Comparison of ENCODE assay signal across 12 mouse cellular contexts in the genomic region with DNA sequence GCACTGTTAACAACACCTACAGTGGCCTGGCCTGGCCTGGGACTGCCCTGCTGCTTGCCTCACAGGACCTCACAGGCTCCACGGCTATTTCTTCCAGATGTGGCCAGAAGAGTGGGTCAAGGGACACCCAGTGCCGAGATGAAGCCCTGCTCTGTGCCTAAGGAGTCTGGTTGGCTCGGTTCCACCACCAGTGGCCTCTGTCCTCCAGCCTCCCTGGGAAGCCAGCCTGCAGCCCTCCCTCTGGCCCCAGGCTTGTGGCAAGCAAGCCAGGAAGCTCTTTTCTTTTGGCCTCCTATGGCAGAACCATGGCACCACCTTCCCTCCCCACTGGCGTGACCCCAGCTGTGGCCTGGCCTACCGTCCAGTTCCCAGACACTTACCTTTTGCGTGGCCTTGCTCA. TPM values are rescaled to one million over a fixed set of nuclear protein-coding genes. Genes with fewer than 3 reads are reported as not detected.
DNase-seq lines count a peak whose midpoint lies in the region; ATAC-seq lines count a peak whose summit lies in the region.
"Had no signal": no experiment of that assay in that cellular context is flagged by ENCODE, and none has a peak within 500 bp of the region (broad histone marks: within the 10 kb centered on the region; RNA-seq: fewer than 3 reads in every experiment).

No protein-coding gene starts in this region.

- DNase-seq in layer of hippocampus, postnatal 10 days (ENCODE audit: low spot score in 2 of 2): peak; percentile 25 to 35
- DNase-seq in layer of hippocampus, adult 8-10 months (ENCODE audit: low spot score in 2 of 2): no peak
- peak; percentile 8 for DNase-seq in NIH3T3 (ENCODE audit: low read depth)
- peak; percentile 52 for DNase-seq in adrenal gland, postnatal 25 days
- DNase-seq in kidney, postnatal 14 days: peak; percentile 79
- no peak for DNase-seq in urinary bladder, postnatal 4 days (ENCODE audit: low spot score in 2 of 2)
- DNase-seq: cerebellum, adult 8-10 months; layer of hippocampus, postnatal 36 days; thymus, adult 18-20 months had no signal

- no peak for ATAC-seq in frontal cortex, adult (ENCODE audit: low TSS enrichment)
- ATAC-seq: activated CD4-positive, CD25-positive, alpha-beta regulatory T cell, adult 4 months; midbrain, embryonic 16.5 days had no signal

RNA-seq across cellular contexts. Expression of a gene that starts 48.9 kb away (rescaled TPM):
- 100 to 1,000 TPM; 286 to 320 TPM for total RNA-seq in layer of hippocampus, postnatal 10 days (2021)
- total RNA-seq in layer of hippocampus, adult 8-10 months (2022): 100 to 1,000 TPM; 187 to 227 (median 208) TPM
- 1,301 and 1,518 TPM in 2 replicates for total RNA-seq in adrenal gland, postnatal 25 days (2021)

RNA-seq across cellular contexts. Expression of a gene that starts 59.5 kb away (rescaled TPM):
- total RNA-seq in layer of hippocampus, postnatal 10 days (2021): 1 to 10 TPM; 7.3 to 7.4 TPM
- 10 to 100 TPM in 1 of 4 experiments, 1 to 10 TPM in 3; 9.0 to 10.0 (median 9.5) TPM for total RNA-seq in layer of hippocampus, adult 8-10 months (2022)
- 12.1 and 13.3 TPM in 2 replicates for total RNA-seq in adrenal gland, postnatal 25 days (2021)

Comparison
In these comparisons a context has a peak if more than half of its experiments do, and no peak if none do; other contexts are left out.
1. DNase-seq: peak in layer of hippocampus, postnatal 10 days (2 of 2), NIH3T3 (single experiment), adrenal gland, postnatal 25 days (single experiment) and kidney, postnatal 14 days (single experiment); none in layer of hippocampus, adult 8-10 months (0 of 2) and urinary bladder, postnatal 4 days (0 of 2).